Mouse (Mus musculus): ENCODE data around the gene Axin1. TPM values are rescaled to one million over a fixed set of nuclear protein-coding genes. Genes with fewer than 3 reads are reported as not detected.

Axin1 gene
- total RNA-seq (2023), result 115 TPM

GRCm38 (mm10) chr17:26138239-26138836 is at the start of gene Axin1:
TSS of gene Axin1 (plus strand) at chr17:26138688.

GRCm38 (mm10) chr17:26089905-26090632 is 48.4 kb upstream of the Axin1 start, which contains the start of gene Decr2:
TSS of gene Decr2 (minus strand) at chr17:26090337.

GRCm38 (mm10) chr17:26095121-26095740 is 43.3 kb upstream of the Axin1 start, which contains the start of gene Nme4:
TSS of gene Nme4 (minus strand) at chr17:26095602.

GRCm38 (mm10) chr17:26113181-26113948 is 25.1 kb upstream of the Axin1 start, which contains the start of gene Tmem8:
TSS of gene Tmem8 (plus strand) at chr17:26113299.

GRCm38 (mm10) chr17:26123267-26123684 is 15.2 kb upstream of the Axin1 start, which contains the start of gene Mrpl28:
TSS of gene Mrpl28 (plus strand) at chr17:26123500.

GRCm38 (mm10) chr17:26198892-26199291 is 60.4 kb downstream of the Axin1 start, which contains the start of gene Pdia2:
TSS of gene Pdia2 (minus strand) at chr17:26199087.

GRCm38 (mm10) chr17:26202737-26203136 is 64.2 kb downstream of the Axin1 start, which contains the start of gene Rgs11:
TSS of gene Rgs11 (plus strand) at chr17:26202951.

GRCm38 (mm10) chr17:26207686-26208085 is 69.2 kb downstream of the Axin1 start, which contains the start of gene Arhgdig:
TSS of gene Arhgdig (minus strand) at chr17:26207786.

GRCm38 (mm10) chr17:26244101-26244841 is 105.8 kb downstream of the Axin1 start, which contains the start of gene Fam234a:
TSS of gene Fam234a (minus strand) at chr17:26244242.

Other genes with a start within 250 kb of the Axin1 start
- 22.2 TPM for gene Rab40c, start 219.0 kb upstream of the Axin1 start, total RNA-seq (2023)
- gene Pigq, start 193.8 kb upstream of the Axin1 start, total RNA-seq (2023), result 56.0 TPM
- gene Nhlrc4, start 193.7 kb upstream of the Axin1 start, total RNA-seq (2023), result not detected
- gene A930017K11Rik, start 186.1 kb upstream of the Axin1 start, total RNA-seq (2023), result not detected
- gene Capn15, start 152.9 kb upstream of the Axin1 start, total RNA-seq (2023), result 40.8 TPM
- gene Rab11fip3, start 69.1 kb upstream of the Axin1 start, total RNA-seq (2023), result 22.1 TPM
- gene Decr2, start 48.4 kb upstream of the Axin1 start, total RNA-seq (2023), result 5.7 TPM
- 5.0 TPM for gene Nme4, start 43.1 kb upstream of the Axin1 start, total RNA-seq (2023)
- gene Tmem8, start 25.4 kb upstream of the Axin1 start, total RNA-seq (2023), result 23.6 TPM
- gene Mrpl28, start 15.2 kb upstream of the Axin1 start, total RNA-seq (2023), result 41.8 TPM
- not detected for gene Pdia2, start 60.4 kb downstream of the Axin1 start, total RNA-seq (2023)
- 28.9 TPM for gene Rgs11, start 64.3 kb downstream of the Axin1 start, total RNA-seq (2023)
- not detected for gene Arhgdig, start 69.1 kb downstream of the Axin1 start, total RNA-seq (2023)
- 34.4 TPM for gene Fam234a, start 105.6 kb downstream of the Axin1 start, total RNA-seq (2023)
- gene Luc7l, start 114.2 kb downstream of the Axin1 start, total RNA-seq (2023), result 113 TPM